Mouse (Mus musculus) cortical plate, adult 2 months (tissue): ENCODE data around the gene Spin1.

ENCODE experiments used
- CTCF ChIP-seq: fragments of 200-500 bp; IDR thresholded peaks from 2 replicates; pipeline ENCODE4 v1.5.1; 2011; ENCODE audit warnings: mild to moderate bottlenecking, control low read depth, low read length; ENCODE audit not compliant: insufficient read depth; ENCODE audit errors: extremely low read depth
- POLR2A ChIP-seq: fragments of 200-500 bp; IDR thresholded peaks from 2 replicates; pipeline ENCODE4 v1.6.1; 2011; ENCODE audit warnings: mild to moderate bottlenecking, low read length, control low read depth; ENCODE audit not compliant: insufficient read depth; ENCODE audit errors: extremely low read depth

- TF ChIP-seq POLR2A (no peak), CTCF (no peak)
These were observed 7.2 kb upstream of the Spin1 start for GRCm38 (mm10) chr13:51093430-51093829.
